Mouse (Mus musculus): ENCODE results near the gene Rcor3.

DNA sequence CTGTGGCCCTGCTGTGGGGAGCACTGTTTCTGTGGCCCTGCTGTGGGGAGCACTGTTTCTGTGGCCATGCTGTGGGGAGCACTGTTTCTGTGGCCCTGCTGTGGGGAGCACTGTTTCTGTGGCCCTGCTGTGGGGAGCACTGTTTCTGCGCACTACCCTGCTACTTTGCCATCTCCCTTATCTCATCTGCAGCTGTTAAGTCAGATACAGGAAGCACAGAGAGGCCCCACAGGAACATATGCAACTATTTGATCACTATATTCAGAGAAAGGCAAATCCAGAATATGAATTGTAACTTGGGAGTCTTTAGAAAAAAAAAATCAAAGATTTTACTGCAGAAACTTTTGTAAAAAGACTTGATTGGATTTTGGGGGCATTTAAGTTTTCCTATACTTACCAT is 22.5 kb downstream of the Rcor3 start:
- TF ChIP-seq EP300 (IDR thresholded peaks at IDR 0.05; ENCODE audit: low read depth in 1 of 2, low read length in 2 of 2) (peak; percentile 65 to 67), MAZ (IDR thresholded peaks at IDR 0.05; ENCODE audit: low read depth, low read length) (no peak), POLR2AphosphoS5 (IDR thresholded peaks at IDR 0.05; ENCODE audit: borderline replicate concordance, low read depth, low read length) (no peak), CTCF (IDR thresholded peaks at IDR 0.05 in 2 of 3, conservative IDR thresholded peaks at IDR 0.05 in 1 of 3; ENCODE audit: control insufficient read depth in 1 of 3, insufficient read depth in 1 of 3, low read depth in 2 of 3, low read length in 3 of 3, poor library complexity in 1 of 3, severe bottlenecking in 1 of 3) (no peak)

All from MEL (cell line).